Mouse (Mus musculus) activated CD4-positive, CD25-positive, alpha-beta regulatory T cell, adult 4 months (primary cell): ENCODE results near the gene Henmt1. TPM values are rescaled to one million over a fixed set of nuclear protein-coding genes. Genes with fewer than 3 reads are reported as not detected.

Experiments used
- ATAC-seq: one replicate; pipeline ENCODE4 v1.8.0; 2017
- polyA plus RNA-seq, 2 experiments: library from polyadenylated mRNA; unstranded; fragments of 100-300 nt; shearing (Covaris generic); gene quantifications; one replicate each; pipeline ENCODE4 v1.2.1; 2017

Gene Henmt1
- polyA plus RNA-seq, 2 experiments from 2014 or later: 0.24 to 0.90 TPM

DNA sequence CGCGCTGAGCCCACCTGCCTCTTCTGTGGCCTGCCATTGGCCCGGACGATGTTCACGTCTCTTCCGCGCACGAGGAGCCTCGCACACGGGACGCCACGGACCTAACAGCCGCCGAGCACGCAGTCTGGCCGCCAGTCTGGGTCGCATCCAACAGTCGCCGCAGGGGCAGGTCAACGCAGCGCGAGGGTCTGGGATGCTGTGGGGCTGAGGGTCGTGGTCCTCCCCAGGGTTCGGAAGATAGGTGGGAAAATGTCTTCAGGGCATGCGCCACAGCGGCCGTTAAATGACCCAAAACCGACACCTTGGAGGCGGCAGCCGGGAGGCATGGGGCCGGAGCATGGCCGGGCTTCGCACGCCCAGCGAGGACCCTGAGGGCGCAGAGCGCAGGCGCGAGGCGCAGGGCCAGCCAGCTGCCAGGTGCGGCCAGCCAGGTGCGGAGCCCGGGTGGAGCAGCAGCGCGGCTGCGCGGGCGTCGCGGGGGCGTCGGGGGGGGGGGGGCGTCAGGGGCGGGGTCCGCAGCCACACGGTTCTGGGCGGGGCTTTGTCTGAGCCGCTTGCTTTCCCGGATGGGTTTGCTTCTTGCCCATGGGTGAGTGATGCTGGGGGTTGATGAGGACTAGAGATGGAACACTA, 444 bp downstream of the Henmt1 start, which contains the start of gene Gm9857:
Gm9857 (minus strand) TSS at position 445 of the 633 bp plus-strand sequence.
- ATAC-seq: no peak

DNA sequence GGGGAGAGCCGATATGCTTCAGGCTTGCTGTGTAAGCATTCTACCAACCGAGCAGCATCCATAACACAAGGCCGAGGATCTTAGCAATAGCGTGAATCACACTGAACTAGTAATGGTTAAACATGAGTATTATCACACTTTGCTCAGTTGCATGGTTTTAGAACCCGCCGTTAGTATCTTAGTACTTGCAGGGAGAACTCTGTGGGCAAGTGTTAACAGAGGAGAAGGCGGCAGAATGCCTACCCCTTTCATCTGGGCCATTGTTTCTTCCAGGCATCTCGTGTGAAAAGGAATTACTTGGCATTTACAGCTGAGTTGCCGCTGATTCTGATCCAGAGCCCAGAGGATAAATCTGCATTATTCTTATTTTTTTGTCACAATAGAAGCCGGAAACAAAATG, 1.3 kb downstream of the Henmt1 start:
- no peak for ATAC-seq

DNA sequence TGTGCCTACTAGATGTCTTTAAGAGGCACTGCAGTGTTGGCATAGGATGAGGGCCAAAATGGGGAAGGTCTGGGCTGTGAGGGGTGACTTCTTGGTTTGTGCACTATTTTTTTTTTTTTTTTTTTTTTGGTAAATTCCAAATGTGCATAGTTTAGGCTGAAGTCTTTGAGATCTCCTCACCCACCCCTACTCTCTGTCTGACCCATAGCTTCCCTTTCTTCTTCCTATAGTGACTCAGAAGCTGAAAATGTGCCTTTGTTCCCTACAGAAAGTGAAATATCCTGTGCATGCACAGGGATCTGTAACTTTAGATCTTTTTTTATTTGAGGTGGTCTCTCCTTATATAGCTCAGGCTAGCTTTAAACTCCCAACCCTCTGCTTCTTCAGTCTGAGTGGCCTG, 18.3 kb downstream of the Henmt1 start:
- no peak for ATAC-seq

DNA sequence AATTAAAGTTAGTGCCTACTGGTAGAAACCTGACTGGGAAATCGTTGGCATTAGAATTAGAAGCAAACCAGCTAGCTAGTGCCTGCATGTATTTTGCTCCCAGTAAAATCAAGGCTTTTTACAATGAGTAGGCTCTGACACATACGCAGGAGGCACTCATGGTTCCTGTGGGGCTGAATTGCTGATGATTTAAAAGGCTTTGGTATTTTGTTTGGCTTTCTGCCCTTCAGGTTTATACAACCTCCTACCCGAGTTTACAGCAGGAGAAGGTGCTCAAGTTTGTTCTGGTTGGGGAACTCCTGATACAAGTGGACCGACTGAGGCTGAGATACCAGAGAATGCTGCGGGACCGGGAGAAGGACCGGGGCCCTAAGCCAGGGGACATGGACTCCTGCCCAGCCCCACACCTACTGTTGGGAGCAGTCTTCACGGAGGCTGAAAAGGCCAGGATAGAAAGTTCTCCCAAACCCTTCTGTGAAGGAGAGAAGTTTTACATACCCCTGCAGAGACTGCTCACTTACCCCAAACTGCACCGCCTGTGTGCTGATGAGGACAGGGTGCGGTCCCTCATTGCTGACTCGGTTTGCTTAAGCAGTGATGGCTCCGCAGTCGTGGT, 20.1 kb downstream of the Henmt1 start:
- ATAC-seq: no peak

DNA sequence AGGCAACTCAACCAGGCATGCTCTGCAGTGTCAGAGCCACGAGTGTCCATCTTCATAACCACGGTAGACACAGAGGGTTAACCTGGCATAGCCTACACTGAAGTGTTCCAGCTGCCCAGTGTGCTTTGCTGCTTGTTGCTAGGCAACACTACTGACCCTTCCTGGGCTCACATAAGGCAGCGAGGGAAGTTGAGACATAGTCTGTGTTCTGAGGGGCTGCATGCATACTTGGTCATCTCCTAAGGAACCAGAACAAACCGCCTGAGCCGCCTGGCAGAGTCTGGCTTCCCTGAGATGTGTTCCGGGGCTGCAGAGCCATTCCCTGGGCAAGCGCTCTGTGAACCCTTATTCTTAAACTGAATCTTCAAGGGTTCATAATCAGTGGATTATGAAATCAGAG, 21.6 kb downstream of the Henmt1 start:
- ATAC-seq: no peak

DNA sequence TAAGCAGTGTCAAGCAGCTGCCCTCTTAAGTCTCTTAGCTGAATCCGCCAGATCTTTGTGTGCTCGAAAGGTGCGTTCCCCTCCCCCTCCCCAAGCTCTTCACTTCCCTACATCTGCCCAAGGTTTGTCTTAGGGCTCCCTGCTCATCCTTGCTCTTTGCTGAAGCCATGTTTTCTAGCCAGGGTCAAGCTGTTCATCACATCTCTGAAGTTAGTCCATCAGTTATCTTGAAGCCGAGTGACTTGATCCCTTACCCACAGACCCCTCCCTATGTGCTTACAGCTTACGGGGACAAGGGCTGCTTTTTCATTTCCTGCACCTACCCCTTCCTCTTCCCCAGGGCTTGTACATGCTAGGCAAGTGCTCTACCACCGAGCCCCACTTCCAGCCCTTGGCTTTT, 22.0 kb downstream of the Henmt1 start:
- no peak for ATAC-seq

DNA sequence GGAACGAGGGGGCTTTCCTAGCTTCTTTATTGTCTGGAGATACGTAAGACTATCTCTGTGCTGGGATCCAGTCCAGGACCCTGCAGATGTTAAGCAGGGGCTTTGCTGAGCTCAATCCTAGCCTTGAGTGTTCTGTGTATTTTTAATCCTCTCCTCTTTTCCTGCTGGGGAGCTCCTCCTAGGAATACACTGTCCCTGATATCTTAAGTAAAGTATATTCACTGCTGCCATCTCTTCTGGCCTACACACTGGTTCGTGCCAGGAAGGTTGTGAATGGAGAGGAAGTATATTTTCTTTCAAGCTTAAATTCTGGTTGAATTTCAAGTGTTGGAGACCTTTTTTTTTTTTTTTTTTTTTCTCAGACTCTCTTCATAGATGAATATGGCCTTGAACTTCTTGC, 23.6 kb downstream of the Henmt1 start:
- ATAC-seq: no peak

DNA sequence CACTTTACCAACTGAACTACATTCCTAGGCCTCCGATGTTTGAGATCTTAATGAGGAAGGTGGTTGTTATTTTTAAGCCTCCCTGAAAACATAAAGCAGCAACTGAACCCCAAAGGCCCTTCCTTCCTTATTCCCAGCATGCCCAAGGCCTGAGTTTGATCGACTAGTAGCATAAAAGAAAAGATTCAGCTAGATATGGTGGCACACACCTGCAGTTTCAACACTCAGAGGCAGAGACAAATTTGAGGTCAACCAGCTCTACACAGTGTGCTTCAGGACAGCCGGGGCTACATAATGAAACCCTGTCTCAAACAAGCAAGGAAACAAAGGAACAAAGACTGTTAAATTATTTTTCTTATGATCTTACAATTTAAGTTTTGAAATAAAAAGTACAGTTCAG, 24.1 kb downstream of the Henmt1 start:
- no peak for ATAC-seq

DNA sequence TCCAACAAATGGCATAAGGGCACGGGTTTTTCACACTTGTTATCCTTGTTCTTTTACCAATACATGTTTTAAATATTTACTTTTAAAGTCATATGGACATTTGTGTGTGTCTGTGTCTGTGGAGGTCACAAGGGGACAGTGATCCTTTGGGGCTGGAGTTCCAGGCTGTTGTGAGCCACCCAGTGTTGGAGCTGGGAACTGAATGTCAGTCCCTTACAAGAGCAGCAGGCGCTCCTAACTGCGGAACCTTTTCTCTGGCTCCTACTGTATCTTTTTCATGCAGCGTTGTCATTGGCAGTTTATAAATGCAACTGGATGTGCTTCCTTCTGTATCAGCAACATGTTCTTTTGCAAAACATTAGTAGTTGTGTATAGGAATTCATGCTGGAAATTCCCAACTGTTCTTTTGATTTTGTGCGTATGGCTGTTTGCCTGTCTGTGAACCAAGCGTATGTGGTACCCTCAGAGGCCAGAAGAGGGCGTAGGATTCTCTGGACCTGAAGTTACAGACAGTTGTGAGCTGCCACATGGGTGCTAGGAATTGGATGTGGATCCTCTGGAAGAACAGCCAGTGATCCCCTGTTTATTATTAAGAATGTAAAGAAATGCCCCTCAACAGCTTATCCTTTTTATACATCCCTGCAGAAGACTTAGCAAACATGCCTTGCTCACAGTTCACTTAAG, 24.8 kb downstream of the Henmt1 start:
- ATAC-seq: no peak

DNA sequence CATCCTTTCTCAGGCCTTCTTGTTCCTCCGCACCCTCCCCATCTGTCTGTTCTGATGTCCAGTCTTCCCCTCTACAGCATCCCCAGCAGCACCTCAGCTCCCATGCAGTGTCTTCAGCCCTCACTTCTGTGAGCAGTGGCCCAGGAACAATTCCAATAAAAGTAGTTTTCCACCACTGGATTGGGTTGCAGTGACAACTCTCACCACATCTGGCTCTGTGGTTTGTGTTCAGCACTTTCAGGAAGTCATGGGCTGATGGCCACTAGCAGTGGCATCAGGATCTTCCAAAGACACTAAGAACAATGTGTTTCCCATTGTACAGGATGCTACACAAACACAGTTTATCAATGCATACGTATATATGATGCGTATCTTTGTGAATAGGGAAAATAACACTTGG, 26.4 kb downstream of the Henmt1 start:
- no peak for ATAC-seq

DNA sequence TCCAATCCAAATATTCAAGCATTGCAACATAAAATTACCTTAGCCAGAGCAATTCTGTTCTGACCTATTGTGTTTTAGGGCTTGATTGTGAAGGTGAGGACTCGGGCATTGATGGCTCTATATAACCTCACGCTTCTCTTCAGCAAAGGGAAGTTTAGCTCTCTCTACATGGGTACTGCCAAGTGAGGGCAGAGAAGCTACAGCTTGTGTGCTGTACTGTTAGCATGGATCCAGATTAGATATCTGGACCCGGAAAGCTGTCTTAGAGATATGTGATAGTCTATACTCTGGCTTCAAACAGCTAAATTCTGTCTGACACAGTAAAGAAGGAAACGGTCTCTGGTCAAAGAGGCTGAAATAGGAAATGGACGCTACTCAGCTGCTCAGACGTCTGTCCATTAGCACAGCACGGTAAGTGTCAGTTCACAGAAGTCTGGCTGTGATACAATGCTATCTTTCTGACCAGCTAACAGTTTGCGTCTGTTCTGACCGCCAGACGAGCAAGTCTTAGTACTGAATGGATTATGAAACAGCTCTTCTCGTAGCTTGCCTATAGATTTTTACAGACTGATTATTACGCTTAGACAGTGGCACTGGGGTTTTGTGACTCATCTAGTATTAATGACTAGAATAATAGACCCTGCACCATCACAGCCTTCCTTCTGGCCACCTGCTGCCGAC, 34.4 kb downstream of the Henmt1 start:
- no peak for ATAC-seq

DNA sequence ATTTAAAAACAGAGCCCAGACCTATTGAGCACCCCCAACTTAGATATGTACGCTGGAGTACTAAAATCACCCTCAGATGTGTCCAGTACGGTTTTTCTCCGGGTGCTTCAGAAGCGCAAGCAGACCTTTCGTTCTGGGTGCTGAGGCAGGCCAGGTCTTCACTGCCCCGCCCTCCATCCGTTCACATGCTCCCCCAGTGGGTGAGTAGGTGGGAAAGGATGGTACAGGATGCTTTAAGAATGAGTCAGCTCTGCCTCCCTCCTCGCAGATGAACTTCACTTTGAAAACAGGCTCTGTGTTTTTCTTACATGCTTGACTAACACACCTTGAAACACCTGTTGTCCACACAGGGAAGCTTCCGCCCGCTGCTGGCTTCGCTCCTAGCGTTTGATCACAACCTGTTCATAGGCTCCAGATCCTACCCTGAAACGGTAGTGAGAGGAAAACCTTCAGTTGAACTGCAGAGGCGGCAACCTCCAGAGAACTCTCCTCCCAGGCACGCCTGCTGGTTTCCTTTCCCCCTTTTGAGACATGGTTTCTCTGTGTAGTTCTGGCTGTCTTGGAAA, 35.3 kb downstream of the Henmt1 start:
- no peak for ATAC-seq

DNA sequence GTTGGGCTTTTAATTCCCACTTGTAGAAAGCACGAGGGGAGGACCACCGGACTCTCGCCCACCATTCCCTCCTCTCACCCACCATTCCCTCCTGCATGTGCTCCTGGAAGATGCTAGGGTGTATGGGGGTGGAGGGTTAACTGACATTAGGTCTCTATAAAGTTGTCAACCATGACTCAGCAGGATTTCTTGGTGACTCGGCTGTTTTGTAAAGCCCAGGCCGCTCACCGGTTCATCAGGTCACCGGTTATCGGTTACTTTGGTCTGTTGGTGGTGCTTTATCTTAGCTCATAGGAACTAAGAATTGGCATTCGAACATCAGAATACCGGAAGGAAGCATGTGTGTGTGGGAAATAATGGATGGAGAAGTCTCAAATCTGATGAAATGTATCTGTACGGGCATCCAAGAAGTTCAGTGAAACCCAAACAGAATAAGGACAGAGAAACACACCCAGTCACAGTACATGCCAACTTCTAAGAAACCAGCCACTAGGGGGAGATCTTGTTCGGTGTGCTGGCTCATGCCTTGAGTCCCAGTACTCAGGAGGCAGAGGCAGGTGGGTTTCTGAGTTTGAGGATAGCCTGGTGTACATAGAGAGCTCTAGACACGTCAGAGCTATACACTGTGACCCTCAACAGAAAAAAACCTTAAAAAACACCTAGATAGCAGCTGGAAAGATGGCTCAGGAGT, 37.8 kb downstream of the Henmt1 start:
- no peak for ATAC-seq

DNA sequence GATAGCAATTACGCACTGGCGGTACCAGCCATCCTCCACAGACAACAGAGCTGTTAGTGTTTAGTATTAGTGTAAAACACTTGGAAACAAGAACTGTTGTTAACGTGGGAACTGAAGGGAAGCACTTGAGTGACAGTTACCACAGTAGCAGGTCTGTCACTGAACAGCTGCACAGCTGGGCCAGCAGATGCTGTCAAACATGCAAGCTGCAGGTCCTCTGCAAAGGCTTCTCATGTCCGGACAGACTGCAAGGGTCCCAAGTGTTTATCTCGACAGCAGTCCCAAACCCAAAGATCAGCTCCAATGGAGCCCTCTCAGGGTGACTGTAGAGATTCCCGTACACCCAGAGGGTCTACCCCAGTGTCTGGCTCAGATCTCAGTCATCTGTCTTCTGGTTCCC, 42.3 kb downstream of the Henmt1 start:
- no peak for ATAC-seq

DNA sequence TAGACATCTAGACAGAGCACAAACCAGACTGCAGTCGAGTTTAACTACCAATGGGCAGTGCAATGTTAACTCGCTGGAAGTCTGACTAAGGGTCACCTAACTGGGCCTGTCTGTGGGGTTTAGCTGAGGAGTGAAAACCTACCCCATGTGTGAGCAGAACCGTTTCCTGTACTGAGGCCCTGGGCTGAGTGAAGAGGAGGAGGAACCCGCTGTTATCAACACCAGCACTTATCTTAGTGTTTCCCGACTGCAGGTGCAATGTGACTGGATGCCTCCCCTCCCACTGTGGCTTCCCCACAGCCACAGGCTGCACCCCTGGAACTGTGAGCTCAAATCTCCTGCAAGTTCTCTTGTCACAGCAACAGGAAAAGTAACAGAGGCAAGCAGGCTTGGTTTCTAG, 44.3 kb downstream of the Henmt1 start:
- no peak for ATAC-seq

DNA sequence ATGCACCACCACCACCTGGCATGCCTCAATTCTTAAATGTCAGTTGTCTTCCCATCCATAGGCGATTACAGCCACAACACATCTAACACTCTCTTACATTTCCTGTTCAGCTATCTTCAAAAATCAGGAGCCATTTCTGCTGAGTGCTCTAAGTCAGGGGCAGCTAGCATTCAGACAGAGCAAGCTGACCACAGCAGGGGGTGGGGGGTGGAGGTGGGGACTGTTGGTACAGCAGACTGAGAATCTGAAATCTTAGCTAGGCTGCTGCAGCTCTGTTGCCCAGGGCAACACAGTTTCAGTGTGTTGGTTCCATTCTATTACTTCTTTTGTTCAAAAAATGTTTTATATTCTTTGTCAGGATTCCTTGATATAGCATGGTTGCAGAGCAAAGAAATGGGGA, 46.9 kb downstream of the Henmt1 start:
- ATAC-seq: no peak

DNA sequence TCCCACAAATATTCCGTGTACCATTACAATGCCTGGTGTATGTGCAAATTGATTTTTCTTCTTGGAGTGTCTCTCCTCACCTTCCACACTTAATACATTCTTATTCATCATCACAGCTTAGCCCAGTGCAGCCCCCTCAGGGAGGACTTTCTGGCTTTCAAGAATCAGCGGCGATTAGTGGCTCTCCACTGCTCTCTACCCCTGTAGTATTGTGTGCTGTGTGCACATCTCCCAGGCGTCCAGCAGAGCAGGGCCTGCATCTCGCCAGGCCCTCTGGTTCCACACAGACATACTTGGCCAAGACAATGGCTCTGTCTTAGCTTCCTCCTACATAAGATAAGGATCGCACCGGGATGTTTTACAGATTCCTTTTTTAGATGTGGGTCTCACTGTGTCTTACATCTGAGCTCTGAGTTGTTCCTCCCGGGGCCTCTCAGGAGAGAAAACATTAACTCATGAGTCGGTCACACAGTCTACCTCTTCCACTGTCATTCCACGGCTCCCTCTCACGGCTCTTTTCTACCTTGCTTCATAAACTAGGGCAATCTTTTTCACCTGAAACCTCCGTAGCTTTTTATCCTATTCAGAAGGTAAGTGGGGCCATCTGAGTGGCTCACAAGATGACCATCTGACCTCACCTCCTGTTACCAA, 47.5 kb downstream of the Henmt1 start:
- no peak for ATAC-seq

DNA sequence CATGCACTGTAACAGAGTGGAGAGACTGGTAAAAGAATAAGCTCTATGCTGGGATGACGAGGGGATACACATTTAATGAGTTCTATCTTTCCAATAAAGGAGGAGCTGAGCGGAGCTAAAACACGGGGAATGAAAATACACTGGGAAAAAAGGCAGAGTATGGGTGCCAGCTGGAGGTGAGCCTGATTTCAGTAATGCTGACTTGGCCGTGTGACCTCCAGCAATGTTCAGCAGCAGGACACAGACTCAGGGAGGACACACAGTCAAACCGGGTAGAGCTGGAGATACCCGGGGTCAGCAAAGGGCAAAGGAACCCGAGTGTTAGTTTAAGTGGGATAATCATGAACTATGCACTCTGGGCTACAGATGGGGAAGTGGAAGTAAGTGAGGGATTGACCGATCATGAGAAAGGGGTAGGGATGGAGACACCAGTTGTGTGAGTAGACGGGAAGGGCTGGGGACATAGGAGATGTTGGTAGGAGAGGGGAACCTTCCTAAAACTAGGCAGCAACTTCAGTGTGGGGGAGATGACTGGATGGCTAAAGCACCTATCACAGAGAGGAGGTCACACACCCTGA, 50.4 kb downstream of the Henmt1 start:
- no peak for ATAC-seq

DNA sequence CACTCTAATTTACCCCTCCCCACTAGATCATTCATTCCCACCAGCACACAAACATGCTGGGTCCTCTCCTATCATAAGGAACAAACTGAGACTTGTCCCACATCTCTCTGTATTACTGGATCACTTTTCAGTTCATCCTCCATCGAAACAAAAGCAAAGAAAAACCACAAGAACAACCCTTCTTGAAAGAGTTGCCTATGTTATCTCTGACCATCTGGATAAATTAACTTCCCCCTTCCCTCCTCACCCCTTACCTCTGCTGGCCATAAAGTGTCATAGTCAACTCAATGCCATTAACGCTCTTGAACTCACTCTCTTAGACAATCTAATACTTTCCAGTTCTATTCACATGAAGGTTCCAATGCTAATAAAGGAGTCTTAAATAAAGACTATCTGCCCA, 54.8 kb downstream of the Henmt1 start:
- ATAC-seq: no peak

DNA sequence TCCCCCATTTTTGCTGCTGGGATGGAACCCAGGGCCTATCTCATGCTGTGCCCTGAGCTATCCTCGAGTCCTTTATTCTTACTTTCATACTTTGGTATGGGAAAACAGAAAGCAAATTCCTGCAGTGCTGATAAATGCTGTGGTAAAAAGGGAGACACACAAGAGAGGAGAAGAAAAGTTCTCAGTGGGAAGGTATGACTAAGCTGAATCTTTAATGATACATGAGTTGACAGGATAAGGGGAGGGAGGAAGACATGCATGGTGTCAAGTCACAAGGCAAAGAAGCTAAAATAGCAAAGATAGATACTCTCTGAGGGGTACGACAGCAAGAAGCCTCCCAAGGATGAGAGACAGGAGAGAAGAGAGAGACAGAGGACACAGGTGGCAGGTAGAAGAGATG, 55.7 kb downstream of the Henmt1 start:
- ATAC-seq: no peak

DNA sequence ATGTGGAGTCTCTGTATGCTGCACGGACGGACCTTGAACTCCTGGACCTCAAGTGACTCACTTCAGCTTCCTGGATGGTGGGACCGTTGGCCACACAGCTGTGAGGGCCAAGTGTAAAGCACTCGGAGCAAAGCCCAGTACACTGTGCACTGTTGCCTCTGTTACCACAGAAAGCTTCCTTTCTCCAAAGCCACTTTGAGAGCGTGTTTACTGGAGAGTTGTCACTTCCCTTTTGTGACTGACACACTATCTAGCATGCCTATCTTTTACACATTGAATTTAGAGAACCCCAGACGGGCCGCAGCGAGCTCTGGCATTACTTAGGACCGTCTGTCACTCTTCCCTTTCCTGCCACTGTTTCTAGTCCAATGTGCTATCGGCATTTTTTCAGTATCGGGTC, 57.6 kb downstream of the Henmt1 start:
- ATAC-seq: no peak

DNA sequence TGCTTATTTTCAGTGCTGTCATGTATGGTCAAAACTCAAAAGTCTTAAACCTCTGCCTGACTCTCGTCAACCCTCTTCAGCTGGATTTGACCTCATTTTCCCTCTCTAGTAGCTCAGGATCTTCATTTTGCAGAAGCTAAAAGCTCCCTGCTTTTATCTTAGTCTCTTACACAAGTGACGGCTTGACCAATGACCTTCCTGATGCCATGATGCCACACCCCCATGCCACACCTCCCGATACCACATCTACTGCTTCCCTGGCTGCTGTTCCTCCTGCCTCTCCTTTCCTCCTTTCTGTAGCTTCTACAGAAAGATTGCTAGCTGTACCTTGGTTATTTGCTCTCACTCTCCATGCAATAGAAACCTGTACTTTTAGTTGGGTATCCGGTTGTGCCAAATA, 58.1 kb downstream of the Henmt1 start:
- no peak for ATAC-seq
